Mouse (Mus musculus): ENCODE measurements at regions not wholly inside any gene's neighbourhood (a gene's known extent, or its start where the extent isn't known, plus 50 kb on each side); places are given as distances from the start of the nearest gene placed in this dataset.

DNA sequence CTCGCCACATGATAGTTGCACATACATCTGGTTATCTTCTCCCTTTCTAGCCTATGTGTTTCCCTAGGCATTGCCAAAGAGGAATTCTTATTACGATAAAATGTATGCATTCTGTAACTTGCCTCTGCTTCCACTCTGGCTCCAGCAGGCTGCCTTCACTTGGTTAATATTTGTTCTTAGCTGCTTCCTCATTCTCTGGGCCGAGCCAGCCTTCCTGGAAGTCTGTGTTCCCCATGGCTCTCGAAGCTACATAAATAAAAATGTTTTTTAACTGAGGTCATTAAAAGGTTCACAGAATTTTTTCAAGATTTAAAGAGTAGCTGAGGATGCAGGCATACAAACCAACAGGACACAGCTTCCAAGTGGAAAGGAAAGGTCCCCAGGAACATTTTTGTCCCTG is 1124.5 kb upstream of the 4930412O13Rik start:
- TF ChIP-seq POLR2A (IDR thresholded peaks at IDR 0.05; ENCODE audit: extremely low read depth, insufficient read depth, low read length) (no peak), CTCF (IDR thresholded peaks at IDR 0.05; ENCODE audit: low read depth, low read length) (no peak)

Data from liver, adult 2 months (tissue).